Mouse (Mus musculus): Measurements from ENCODE around the gene Slc6a16.

The Slc6a16 gene

GRCm38 (mm10) chr7:45255822-45256221, 14.9 kb downstream of the Slc6a16 start:
- peak; percentile 60 to 62 for DNase-seq

DNA sequence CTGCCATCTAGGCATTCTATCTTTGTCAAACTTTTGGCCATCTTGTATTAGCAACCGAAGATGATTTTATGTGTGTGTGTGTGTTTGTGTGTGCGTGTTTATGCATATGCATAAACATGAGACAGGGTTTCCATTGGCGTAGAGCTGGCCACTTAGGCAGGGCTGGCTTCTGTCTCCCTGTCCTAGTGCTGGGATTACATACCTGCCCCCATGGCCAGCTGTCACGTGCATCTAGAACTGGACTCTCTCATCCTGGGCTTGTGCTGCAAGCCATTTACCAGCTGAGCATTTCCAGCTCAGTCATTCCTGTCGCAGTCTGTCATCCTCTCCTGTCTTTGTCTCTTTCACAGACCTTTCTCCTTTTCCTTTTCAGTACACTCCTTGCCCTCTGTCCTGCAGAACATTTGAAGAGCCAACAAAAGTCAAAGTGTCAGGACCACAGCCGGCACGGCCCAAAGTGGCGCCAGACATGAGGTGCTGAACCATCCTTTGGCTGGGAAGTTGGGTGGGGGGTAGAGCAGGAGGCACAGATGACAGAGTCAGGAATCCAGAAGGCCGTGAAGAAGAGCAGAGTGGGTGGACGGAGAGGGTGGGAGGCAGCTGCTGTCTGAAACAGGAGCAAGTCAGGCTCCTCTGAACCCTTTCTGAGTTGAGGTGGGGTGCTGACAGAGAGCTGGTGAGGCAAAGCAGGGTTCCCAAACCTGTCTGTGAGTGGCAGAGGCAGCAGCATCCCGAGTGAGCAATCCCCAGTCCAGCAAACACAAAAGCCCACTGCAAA, 16.4 kb downstream of the Slc6a16 start:
- DNase-seq = no peak

DNA sequence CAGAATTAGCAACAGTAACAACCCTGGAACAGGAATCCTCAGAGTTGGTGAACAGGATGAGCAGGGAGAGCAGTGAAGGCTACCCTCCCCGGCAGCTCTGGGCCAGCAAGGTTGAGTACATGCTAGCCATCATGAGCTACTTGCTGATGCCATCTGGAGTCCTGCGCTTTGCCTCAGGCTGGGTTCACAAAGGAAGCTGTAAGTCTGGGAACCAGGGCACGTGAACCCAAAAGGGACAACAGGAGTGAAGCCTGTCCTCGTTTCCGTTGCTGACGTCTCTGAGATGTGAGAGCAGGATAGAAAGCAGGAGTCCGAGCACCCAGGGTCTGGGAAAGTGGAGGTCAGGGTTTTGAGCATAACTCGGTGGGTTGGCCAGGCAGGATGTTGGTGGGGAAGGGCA, 18.4 kb downstream of the Slc6a16 start:
- no peak for DNase-seq

GRCm38 (mm10) chr7:45262266-45262665, 21.4 kb downstream of the Slc6a16 start:
- DNase-seq = peak in 1 of 2 experiments; percentile 12

DNA sequence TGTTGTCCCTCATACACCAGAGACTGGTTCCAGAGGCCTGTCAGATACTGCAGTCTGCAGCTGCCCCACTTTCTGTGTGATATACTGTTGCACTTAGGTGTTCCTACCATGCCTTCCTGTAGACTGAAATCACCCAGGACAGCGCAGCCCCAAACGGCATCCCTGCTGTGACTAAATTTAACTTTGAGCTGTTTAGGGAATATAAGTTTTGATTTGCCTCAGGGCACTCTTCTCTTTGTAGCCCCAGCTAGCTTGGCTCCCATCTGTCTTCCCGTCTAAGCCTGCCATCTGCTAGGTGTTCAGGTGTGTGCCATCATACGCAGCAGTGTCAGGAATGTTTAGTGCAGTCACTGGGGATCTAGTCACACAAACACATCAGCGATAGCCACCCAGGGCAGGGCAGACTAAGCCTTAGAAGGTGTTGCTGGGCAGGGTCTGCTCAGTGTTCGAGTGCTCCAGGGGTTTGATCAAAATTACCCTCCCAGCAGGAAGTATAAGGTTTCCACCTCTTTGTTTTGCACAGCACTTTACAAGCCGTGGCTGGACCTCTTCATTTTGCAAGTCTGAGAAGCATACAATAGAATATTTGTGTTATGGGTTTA, 22.2 kb downstream of the Slc6a16 start:
- no peak for DNase-seq

GRCm38 (mm10) chr7:45264348-45264747, 23.5 kb downstream of the Slc6a16 start:
- DNase-seq = no peak

GRCm38 (mm10) chr7:45265518-45265917, 24.6 kb downstream of the Slc6a16 start:
- no peak for DNase-seq

DNA sequence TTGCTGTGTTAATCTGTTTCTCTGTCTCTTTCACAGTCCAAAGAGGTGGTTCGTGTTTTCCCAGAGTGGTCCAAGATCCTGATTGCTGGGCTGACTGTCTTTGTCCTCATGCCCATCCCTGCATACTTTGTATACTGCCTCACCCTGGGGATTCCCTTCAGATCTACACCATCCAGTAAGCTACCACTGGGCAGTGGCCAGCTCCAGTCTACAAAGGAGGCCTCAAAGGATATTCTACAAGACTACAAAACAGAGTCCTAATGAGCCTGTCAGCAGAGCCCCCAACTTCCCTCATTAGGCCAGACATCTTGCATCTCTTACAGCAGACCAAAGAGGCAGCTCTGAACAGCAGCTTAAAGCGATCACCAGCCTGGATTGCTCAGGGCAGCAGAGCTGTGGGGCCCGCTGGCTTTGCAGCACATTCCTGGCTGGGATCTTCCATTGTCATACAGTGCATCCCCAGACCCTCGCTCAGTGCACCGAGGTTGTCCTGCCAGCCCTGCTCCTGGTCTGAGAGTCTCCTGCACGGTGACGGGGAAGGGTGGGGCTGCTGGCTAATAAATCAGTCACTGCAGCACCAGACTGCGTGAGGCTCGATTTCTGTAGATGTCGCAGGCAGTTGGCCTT, 32.0 kb downstream of the Slc6a16 start:
- no peak for DNase-seq

DNA sequence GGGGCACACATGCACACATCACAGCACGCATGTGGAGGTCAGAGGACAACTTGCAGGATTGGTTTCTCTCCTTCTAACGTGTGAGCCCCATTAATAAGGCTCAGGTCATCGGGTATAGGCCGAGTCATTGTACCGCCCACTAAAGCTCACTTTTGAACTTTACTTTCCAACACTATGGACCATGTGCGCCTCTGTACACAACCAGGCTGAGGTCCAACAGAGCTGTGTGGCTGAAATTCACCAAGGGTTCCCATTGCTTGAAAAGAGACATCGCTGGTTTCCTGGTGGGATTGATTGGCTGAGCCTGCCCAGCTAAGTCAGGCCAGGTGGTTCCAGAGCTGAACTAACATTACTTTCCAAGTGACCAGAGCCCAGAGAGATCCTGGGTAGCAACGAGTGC, 32.8 kb downstream of the Slc6a16 start:
- no peak for DNase-seq

GRCm38 (mm10) chr7:45277136-45277760, 36.4 kb downstream of the Slc6a16 start, which contains the start of gene Slc6a21:
Gene Slc6a21 (plus strand): TSS chr7:45277513.
- peak; percentile 75 to 86 for DNase-seq

GRCm38 (mm10) chr7:45286486-45286885, 45.6 kb downstream of the Slc6a16 start:
- DNase-seq = no peak

DNA sequence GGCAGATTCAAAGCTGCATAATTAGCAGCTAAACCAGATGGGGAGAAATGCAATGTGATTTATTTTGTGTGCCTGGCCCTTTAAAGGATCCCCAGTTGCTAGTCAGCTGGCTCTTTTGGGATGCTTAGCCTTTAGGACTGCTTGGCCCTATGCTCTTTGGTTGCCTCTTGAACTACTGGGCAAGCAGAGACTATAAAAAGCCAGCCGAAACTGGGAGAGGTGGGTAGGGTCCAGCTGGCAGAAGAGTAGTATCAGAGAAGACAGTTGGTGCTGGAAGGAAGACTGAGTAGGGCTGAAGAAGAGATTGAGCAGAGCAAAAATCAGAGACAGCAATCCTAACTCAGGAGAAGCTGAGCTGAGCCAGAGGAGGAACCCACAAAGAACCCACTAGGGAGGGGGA, 55.7 kb downstream of the Slc6a16 start:
- DNase-seq = no peak

DNA sequence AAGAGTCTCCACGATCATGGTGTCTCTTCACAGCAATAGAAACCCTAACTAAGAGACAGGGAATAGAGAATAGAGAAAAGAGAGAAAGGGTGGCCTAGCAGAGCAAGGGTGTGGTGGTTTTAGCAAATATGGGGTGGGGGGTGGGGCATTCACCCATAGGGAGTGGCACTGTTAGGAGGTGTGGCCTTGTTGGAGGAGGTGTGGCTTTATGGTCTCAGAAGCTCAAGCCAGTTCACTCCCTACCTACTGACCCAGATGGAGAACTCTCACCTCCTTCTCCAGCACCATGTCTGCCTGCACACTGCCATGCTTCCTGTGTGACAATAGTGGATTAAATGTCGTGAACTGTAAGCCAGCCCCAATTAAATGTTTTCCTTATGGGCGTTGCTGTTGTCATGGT, 56.7 kb downstream of the Slc6a16 start:
- no peak for DNase-seq

- DNase-seq = peak; percentile 35 to 47
Observed at GRCm38 (mm10) chr7:45299752-45300151, 58.9 kb downstream of the Slc6a16 start.

DNA sequence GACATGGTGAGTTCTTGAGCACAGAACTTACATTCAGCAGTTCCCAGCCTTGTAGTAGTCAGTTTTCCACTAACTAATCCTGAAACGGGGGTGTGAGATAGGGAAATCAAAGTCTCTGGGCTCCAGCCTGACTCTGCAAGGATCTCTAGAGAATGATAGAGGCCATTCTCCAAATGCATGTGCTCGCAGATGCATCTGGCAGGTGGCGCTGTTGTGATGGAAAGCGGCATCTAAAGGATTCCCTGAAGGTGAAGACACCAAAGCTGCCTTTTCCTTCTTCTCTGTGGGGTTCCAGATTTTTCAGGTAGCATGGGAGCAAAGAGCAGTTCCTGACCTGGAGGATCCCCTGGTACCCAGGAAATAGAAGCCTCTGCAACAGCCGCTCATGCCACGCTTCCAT, 59.4 kb downstream of the Slc6a16 start:
- DNase-seq = peak; percentile 58 to 73

GRCm38 (mm10) chr7:45302626-45303025, 61.7 kb downstream of the Slc6a16 start:
- no peak for DNase-seq

DNA sequence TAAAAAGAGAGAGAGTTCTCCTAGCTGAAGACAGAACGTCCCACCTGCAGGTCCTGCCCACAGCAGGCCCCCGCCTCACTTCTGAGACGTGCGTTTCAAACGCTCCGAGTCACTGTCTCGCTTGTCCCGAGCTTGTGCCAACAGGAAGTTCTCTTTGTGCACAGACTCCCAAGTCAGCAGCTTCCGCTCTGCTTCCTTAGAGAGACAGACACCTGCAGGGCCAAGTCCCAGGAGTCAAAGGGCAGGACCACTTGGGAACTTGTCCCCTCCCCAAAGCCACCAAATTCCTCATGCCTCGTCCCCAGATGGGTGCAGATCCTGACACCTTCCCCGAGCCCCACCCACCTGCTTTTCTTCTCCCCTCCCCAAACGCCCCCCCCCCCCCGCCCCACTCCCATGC, 64.0 kb downstream of the Slc6a16 start:
- no peak for DNase-seq

DNA sequence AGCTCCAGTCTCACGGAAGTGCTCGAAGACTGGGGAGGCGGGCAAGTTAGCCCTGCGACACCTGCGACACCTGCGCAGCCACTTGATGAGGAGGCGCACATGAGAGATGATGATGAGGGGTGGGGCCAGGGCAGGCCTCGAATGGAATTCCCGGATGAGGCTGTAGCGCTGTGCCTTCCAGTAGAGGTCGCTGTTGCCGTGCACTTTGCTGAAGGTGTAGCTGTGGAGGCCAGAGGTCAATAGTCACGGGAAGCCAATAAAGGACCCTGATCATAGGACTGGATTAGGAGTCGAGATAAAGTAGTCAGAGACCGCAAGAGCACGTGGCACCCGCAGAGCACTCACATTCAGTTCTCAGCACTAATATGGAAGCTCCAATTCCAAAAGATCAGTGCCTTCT, 64.4 kb downstream of the Slc6a16 start:
- peak; percentile 76 to 88 for DNase-seq

GRCm38 (mm10) chr7:45308551-45309240, 67.8 kb downstream of the Slc6a16 start:
- DNase-seq = peak in 1 of 2 experiments; percentile 26

- DNase-seq = peak; percentile 41 to 65
Observed at GRCm38 (mm10) chr7:45309455-45309854, 68.6 kb downstream of the Slc6a16 start.

- DNase-seq = peak in 1 of 2 experiments; percentile 25
Observed at GRCm38 (mm10) chr7:45312023-45312422, 71.1 kb downstream of the Slc6a16 start.

GRCm38 (mm10) chr7:45312686-45313453, 72.0 kb downstream of the Slc6a16 start:
- DNase-seq = peak in 1 of 2 experiments; percentile 17

All from lung, adult 18-20 months (tissue).